Mouse (Mus musculus) heart, postnatal 0 days (tissue): ENCODE data around the gene Rdh7. TPM values are rescaled to one million over a fixed set of nuclear protein-coding genes. Genes with fewer than 3 reads are reported as not detected.

ENCODE experiments used
- ATAC-seq: fragments of 200-750 bp; cut with Nextera tagmentation; 2 replicates; pipeline ENCODE4 v1.8.0; 2017; ENCODE audit warnings: low read depth, moderate number of reproducible peaks, moderate library complexity; ENCODE audit not compliant: insufficient read depth
- DNase-seq: peaks from one replicate; pipeline ENCODE4 v3.0.0-alpha.2; 2016; ENCODE audit warnings: low spot score
- H3K27ac ChIP-seq: fragments of 300-500 bp; sonication (generic); 2 replicates; pipeline ENCODE4 v1.5.1; 2014; ENCODE audit warnings: low read depth, mild to moderate bottlenecking
- H3K27me3 ChIP-seq: fragments of 300-500 bp; sonication (generic); 2 replicates; pipeline ENCODE4 v1.6.1; 2014; ENCODE audit warnings: low read length, mixed read lengths; ENCODE audit not compliant: control insufficient read depth, insufficient read depth
- H3K36me3 ChIP-seq: fragments of 300-500 bp; sonication (generic); replicated peaks from 2 replicates; pipeline ENCODE4 v1.6.1; 2014; ENCODE audit warnings: low read length, mixed read lengths; ENCODE audit not compliant: control insufficient read depth, insufficient read depth
- H3K4me1 ChIP-seq: fragments of 300-500 bp; sonication (generic); 2 replicates; pipeline ENCODE4 v1.6.1; 2014; ENCODE audit warnings: antibody characterized with exemption; ENCODE audit not compliant: control insufficient read depth, insufficient read depth
- H3K4me2 ChIP-seq: fragments of 300-500 bp; sonication (generic); 2 replicates; pipeline ENCODE4 v1.6.1; 2014; ENCODE audit warnings: low read depth, mild to moderate bottlenecking, low read length, moderate library complexity
- H3K4me3 ChIP-seq: fragments of 300-500 bp; sonication (generic); 2 replicates; pipeline ENCODE4 v1.5.1; 2014; ENCODE audit warnings: low read depth, low read length
- H3K9ac ChIP-seq: fragments of 300-500 bp; sonication (generic); replicated peaks from 2 replicates; pipeline ENCODE4 v1.6.1; 2014; ENCODE audit warnings: low read depth, low read length, mixed read lengths
- H3K9me3 ChIP-seq: fragments of 300-500 bp; sonication (generic); replicated peaks from 2 replicates; pipeline ENCODE4 v1.6.1; 2016; ENCODE audit warnings: low read length; ENCODE audit not compliant: control insufficient read depth
- CTCF ChIP-seq: IDR thresholded peaks from 2 replicates; pipeline ENCODE4 v1.5.1; 2016; ENCODE audit warnings: antibody characterized with exemption, control low read depth, low read depth
- EP300 ChIP-seq: IDR thresholded peaks from 2 replicates; pipeline ENCODE4 v1.6.1; 2016; ENCODE audit warnings: antibody characterized with exemption, low read depth
- WGBS: fragments of 180-500 bp; shearing (Covaris S2); extraction: QIAGEN DNeasy Blood & Tissue Kit; methylation state at CpG from one replicate; pipeline ENCODE4 v1.1.7; 2014; 5-methylcytosine and 5-hydroxymethylcytosine counted together
- polyA plus RNA-seq: library from polyadenylated mRNA; unstranded; fragments of >200 nt; fragmentation: Nextera tagmentation; extraction: Ambion mirVana; gene quantifications from 2 replicates; pipeline ENCODE4 v1.2.1, GENCODE M21; 2015
- total RNA-seq: library from RNA; depleted of rRNA; stranded (reverse); fragments of >200 nt; gene quantifications from 2 replicates; pipeline ENCODE4 v1.2.3, GENCODE M21; 2014; ENCODE audit warnings: low replicate concordance

The Rdh7 gene
- total and polyA plus RNA-seq, 2 experiments from 2014 or later = not detected

DNA sequence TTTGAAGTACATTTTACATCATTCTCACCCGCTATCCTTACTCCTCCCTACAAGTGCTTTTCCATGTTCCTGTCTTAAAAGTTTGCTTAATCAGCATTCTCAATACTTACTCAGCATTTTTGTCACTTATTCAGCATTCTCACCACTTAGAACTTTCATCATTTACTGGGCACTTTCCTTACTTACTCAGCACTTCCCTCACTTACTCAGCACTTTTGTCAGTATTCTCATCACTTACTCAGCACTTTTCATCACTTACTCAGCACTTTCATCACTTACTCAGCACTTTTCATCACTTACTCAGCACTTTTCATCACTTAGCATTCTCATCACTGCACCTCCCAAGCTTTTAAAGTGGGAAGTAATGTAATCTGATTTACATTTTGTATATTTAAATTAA lies 27.0 kb upstream of the Rdh7 start:
- H3K36me3 ChIP-seq = no peaks in the 10 kb centered on the region
- 72% methylated on average over 1 of the region's 1 CpGs for WGBS
- no peaks in the 10 kb centered on the region for H3K4me1 ChIP-seq
- no peak overlapping the region for H3K4me3 ChIP-seq
- ATAC-seq (no peak), DNase-seq (no peak)
- H3K27ac ChIP-seq = no peak overlapping the region
- no peaks in the 10 kb centered on the region for H3K9me3 ChIP-seq
- no peak overlapping the region for H3K9ac ChIP-seq
- H3K4me2 ChIP-seq = no peak overlapping the region
- TF ChIP-seq EP300 (no peak), CTCF (no peak)
- H3K27me3 ChIP-seq = no peaks in the 10 kb centered on the region

DNA sequence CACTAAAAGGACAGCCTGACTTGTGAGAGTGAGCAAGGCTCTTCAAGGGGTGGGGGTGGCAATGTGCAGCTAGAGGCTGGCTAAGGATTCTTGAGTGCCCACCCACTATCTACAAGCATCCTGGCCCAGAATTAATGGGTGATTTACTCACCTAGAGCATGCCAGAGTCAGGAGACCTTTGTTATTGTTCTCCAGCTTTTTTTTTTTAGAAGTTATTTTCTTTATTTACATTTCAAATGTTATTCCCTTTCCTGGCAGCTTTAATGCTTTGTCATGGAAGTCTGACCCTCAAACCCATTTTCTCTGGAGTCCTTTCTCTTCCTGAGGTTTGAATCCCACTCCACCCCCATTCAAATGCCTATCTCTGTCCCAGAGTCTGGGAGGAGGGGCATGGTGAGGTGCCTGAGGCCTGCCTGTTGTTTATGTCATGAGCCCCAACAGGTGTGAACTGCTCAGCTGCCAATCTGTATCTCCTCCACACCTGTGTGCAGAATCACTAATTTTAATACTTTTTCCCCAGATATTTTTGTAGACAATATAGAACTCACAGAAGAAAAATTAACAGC lies 18.9 kb upstream of the Rdh7 start:
- Histone ChIP-seq H3K27ac (no peak overlapping the region), H3K36me3 (no peaks in the 10 kb centered on the region), H3K4me3 (no peak overlapping the region), H3K27me3 (no peaks in the 10 kb centered on the region), H3K9ac (no peak overlapping the region), H3K4me1 (peaks cover 4% of the 10 kb centered on the region; the same call in 1 of the 2 replicates), H3K4me2 (no peak overlapping the region), H3K9me3 (no peaks in the 10 kb centered on the region)
- TF ChIP-seq EP300 (no peak), CTCF (no peak)
- DNase-seq = no peak
- no peak for ATAC-seq

- no peak overlapping the region for H3K27ac ChIP-seq
- ATAC-seq = no peak
- no peak overlapping the region for H3K9ac ChIP-seq
- peaks cover 4% of the 10 kb centered on the region; the same call in 1 of the 2 replicates for H3K4me1 ChIP-seq
- H3K4me3 ChIP-seq = no peak overlapping the region
- TF ChIP-seq CTCF = no peak
- no peak for TF ChIP-seq EP300
- no peak overlapping the region for H3K4me2 ChIP-seq
- WGBS = 84% methylated on average over 2 of the region's 2 CpGs
- no peaks in the 10 kb centered on the region for H3K36me3 ChIP-seq
- no peaks in the 10 kb centered on the region for H3K9me3 ChIP-seq
- no peaks in the 10 kb centered on the region for H3K27me3 ChIP-seq
- DNase-seq = no peak
Observed at GRCm38 (mm10) chr10:127906138-127906537, 17.5 kb upstream of the Rdh7 start.

DNA sequence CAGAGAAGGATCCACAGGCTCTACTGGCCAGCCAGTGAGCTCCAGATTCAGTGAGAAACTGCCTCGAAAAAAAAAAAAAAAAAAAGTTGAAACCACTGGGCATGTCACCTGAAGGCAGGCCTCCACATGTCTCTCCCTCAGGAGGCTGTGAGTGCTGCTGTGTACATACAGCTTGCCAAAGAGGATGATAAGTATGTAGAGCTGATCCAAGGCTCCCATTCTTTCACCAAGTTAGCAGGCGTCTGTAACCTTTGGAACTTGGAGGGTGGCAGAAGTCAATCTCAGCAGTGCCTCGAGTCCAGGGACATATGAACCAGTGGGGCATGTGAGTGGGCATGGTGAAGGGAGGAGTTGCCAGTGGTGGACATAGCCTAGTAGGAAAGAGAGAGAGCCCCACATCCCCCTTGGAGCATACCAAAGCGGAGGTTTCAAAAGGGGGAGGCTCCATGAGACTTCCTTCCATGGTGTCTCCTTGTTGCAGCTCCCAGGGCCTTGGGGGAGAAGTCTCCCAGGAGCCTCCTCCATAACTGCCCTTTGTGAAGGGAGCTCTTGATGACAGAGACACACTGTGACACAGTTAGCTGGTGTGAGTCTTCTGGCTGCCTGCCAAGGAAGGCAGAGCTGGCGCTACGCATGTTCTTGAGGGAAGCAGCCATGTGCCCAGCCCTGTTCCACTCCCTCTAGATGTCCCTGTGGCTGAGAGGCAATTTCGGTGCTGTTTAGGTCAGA lies 16.3 kb upstream of the Rdh7 start:
- Histone ChIP-seq H3K4me2 (no peak overlapping the region), H3K9ac (no peak overlapping the region), H3K27me3 (0 out of 2 replicates have a peak, but pooled peaks cover 3% of the 10 kb centered on the region), H3K27ac (no peak overlapping the region), H3K9me3 (no peaks in the 10 kb centered on the region), H3K4me1 (peaks cover 4% of the 10 kb centered on the region; the same call in 1 of the 2 replicates), H3K36me3 (no peaks in the 10 kb centered on the region), H3K4me3 (no peak overlapping the region)
- ATAC-seq (no peak), DNase-seq (no peak)
- 44% methylated on average over 7 of the region's 7 CpGs for WGBS
- TF ChIP-seq EP300 (no peak), CTCF (no peak)

- no peak overlapping the region for H3K4me2 ChIP-seq
- no peak for TF ChIP-seq CTCF
- no peak for TF ChIP-seq EP300
- no peaks in the 10 kb centered on the region for H3K9me3 ChIP-seq
- H3K27me3 ChIP-seq = 0 out of 2 replicates have a peak, but pooled peaks cover 3% of the 10 kb centered on the region
- ATAC-seq (no peak), DNase-seq (no peak)
- no peak overlapping the region for H3K9ac ChIP-seq
- no peak overlapping the region for H3K27ac ChIP-seq
- H3K36me3 ChIP-seq = no peaks in the 10 kb centered on the region
- H3K4me3 ChIP-seq = no peak overlapping the region
- WGBS = 33% methylated on average over 1 of the region's 1 CpGs
- H3K4me1 ChIP-seq = peaks cover 4% of the 10 kb centered on the region; the same call in 1 of the 2 replicates
Observed at GRCm38 (mm10) chr10:127903116-127903515, 14.5 kb upstream of the Rdh7 start.

- H3K4me1 ChIP-seq = peaks cover 4% of the 10 kb centered on the region; the same call in 1 of the 2 replicates
- no peak overlapping the region for H3K4me2 ChIP-seq
- 62% methylated on average over 4 of the region's 4 CpGs for WGBS
- H3K9ac ChIP-seq = no peak overlapping the region
- no peak overlapping the region for H3K27ac ChIP-seq
- ATAC-seq (no peak), DNase-seq (no peak)
- H3K27me3 ChIP-seq = 0 out of 2 replicates have a peak, but pooled peaks cover 3% of the 10 kb centered on the region
- H3K4me3 ChIP-seq = no peak overlapping the region
- TF ChIP-seq CTCF (no peak), EP300 (no peak)
- H3K9me3 ChIP-seq = no peaks in the 10 kb centered on the region
- no peaks in the 10 kb centered on the region for H3K36me3 ChIP-seq
Observed at GRCm38 (mm10) chr10:127901751-127902150, 13.1 kb upstream of the Rdh7 start.
